Mouse (Mus musculus): ENCODE measurements around the gene Srsf10. TPM values are rescaled to one million over a fixed set of nuclear protein-coding genes. Genes with fewer than 3 reads are reported as not detected.

Srsf10 gene
- polyA plus RNA-seq, 1 experiment from 2014 or later: 67.6 TPM

DNA sequence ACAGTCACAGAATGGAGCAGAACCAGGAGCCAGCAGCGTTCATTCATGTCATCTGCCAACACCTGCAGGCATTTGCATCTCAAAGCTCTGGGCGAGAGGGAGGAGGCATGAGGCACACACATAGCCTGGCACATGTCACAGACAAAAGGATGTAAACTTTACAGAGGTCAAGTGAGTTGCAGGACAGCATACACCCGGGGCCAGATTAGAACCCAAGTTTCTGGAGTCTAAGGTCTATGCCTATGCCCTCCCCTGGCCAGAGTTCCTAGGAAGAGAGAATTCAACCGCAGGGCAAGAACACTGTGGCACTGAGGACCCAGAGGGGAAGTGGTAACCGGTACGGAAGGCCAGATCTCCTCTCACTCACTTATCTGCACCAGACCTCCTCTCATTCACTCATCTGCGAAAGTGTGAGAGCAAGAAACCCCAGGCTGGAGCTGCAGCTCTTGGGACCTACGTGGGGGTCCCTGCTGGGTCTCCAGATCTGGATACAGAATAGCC lies 39.6 kb downstream of the Srsf10 start, which contains the start of gene Cnr2:
Gene Cnr2 (plus strand): TSS at position 324 of the 501 bp plus-strand sequence.
- H3K27me3 ChIP-seq (ENCODE audit: insufficient read depth, low read length): no peaks in the 10 kb centered on the region
- no peaks in the 10 kb centered on the region for H3K9me3 ChIP-seq (ENCODE audit: low read length)
- peak within 1 kb of the TSS; percentile 70 for H3K4me2 ChIP-seq (ENCODE audit: low read depth, low read length)
- no peak for TF ChIP-seq CTCF (IDR thresholded peaks at IDR 0.05; ENCODE audit: low read depth)
- no peak for TF ChIP-seq EP300 (IDR thresholded peaks at IDR 0.05; ENCODE audit: low read depth)
- H3K4me3 ChIP-seq (ENCODE audit: low read depth, low read length): peak within 1 kb of the TSS; percentile 40
- H3K27ac ChIP-seq (ENCODE audit: low read depth): peak within 1 kb of the TSS; percentile 82
- 31% methylated on average over 8 of the region's 8 CpGs for WGBS (ENCODE audit: insufficient replicate concordance)
- DNase-seq: no peak
- H3K36me3 ChIP-seq (replicated peaks; ENCODE audit: insufficient read depth, low read length): no peaks in the 10 kb centered on the region
- peak within 1 kb of the TSS; percentile 58 for H3K9ac ChIP-seq (replicated peaks)
- H3K4me1 ChIP-seq (ENCODE audit: insufficient read depth): peaks cover 26% of the 10 kb centered on the region
- no peak for ATAC-seq

DNA sequence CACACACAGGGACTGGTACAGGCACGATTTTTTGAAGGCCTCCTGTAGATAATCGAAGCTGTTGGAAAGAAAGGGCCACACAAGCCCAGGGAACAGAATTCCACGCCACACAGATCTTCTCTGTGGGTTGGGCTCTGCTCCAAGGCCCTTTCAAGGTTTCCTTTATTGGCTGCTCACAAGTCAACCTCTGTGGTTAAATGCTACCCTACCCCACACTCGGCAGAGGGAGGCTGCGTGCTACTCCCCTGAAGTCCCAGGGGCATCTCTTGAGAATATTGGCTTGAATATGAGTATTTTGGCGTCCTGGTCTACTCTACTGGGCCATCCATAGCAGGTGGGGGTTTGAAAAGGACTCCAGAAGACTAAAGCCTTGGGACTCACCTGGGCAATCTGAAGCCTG lies 40.6 kb downstream of the Srsf10 start:
- H3K27ac ChIP-seq (ENCODE audit: low read depth): peak overlapping the region; percentile 82
- no peaks in the 10 kb centered on the region for H3K36me3 ChIP-seq (replicated peaks; ENCODE audit: insufficient read depth, low read length)
- DNase-seq: no peak
- H3K4me2 ChIP-seq (ENCODE audit: low read depth, low read length): peak overlapping the region; percentile 70
- H3K9me3 ChIP-seq (ENCODE audit: low read length): no peaks in the 10 kb centered on the region
- TF ChIP-seq CTCF (IDR thresholded peaks at IDR 0.05; ENCODE audit: low read depth): no peak
- no peak for TF ChIP-seq EP300 (IDR thresholded peaks at IDR 0.05; ENCODE audit: low read depth)
- H3K4me3 ChIP-seq (ENCODE audit: low read depth, low read length): peak overlapping the region; percentile 40
- 40% methylated on average over 6 of the region's 6 CpGs for WGBS (ENCODE audit: insufficient replicate concordance)
- peak overlapping the region; percentile 58 for H3K9ac ChIP-seq (replicated peaks)
- ATAC-seq: no peak
- H3K4me1 ChIP-seq (ENCODE audit: insufficient read depth): peaks cover 26% of the 10 kb centered on the region
- H3K27me3 ChIP-seq (ENCODE audit: insufficient read depth, low read length): no peaks in the 10 kb centered on the region

- Histone ChIP-seq H3K4me3 (ENCODE audit: low read depth, low read length) (no peak overlapping the region), H3K4me2 (ENCODE audit: low read depth, low read length) (peak overlapping the region; percentile 70), H3K4me1 (ENCODE audit: insufficient read depth) (peaks cover 28% of the 10 kb centered on the region), H3K36me3 (replicated peaks; ENCODE audit: insufficient read depth, low read length) (no peaks in the 10 kb centered on the region), H3K9ac (replicated peaks) (no peak overlapping the region; the same call in 1 of the 2 replicates), H3K9me3 (ENCODE audit: low read length) (no peaks in the 10 kb centered on the region), H3K27me3 (ENCODE audit: insufficient read depth, low read length) (no peaks in the 10 kb centered on the region), H3K27ac (ENCODE audit: low read depth) (peak overlapping the region; percentile 85)
- 12% methylated on average over 8 of the region's 9 CpGs for WGBS (ENCODE audit: insufficient replicate concordance)
- ATAC-seq (peak; percentile 92), DNase-seq (peak; percentile 78)
- peak; percentile 53 for TF ChIP-seq EP300 (IDR thresholded peaks at IDR 0.05; ENCODE audit: low read depth)
- TF ChIP-seq CTCF (IDR thresholded peaks at IDR 0.05; ENCODE audit: low read depth): no peak
Measured at GRCm38 (mm10) chr4:135898380-135899049, 43.0 kb downstream of the Srsf10 start.

GRCm38 (mm10) chr4:135899050-135899448 lies 43.5 kb downstream of the Srsf10 start:
- Histone ChIP-seq H3K4me3 (ENCODE audit: low read depth, low read length) (no peak overlapping the region), H3K27ac (ENCODE audit: low read depth) (peak overlapping the region; percentile 85), H3K36me3 (replicated peaks; ENCODE audit: insufficient read depth, low read length) (no peaks in the 10 kb centered on the region), H3K27me3 (ENCODE audit: insufficient read depth, low read length) (no peaks in the 10 kb centered on the region), H3K9ac (replicated peaks) (0 out of 2 replicates have a peak overlapping the region, but pooled peaks have one; percentile 7), H3K4me1 (ENCODE audit: insufficient read depth) (peaks cover 28% of the 10 kb centered on the region), H3K4me2 (ENCODE audit: low read depth, low read length) (no peak overlapping the region), H3K9me3 (ENCODE audit: low read length) (no peaks in the 10 kb centered on the region)
- TF ChIP-seq CTCF (IDR thresholded peaks at IDR 0.05; ENCODE audit: low read depth) (no peak), EP300 (IDR thresholded peaks at IDR 0.05; ENCODE audit: low read depth) (no peak)
- WGBS (ENCODE audit: insufficient replicate concordance): 68% methylated on average over 7 of the region's 7 CpGs
- DNase-seq: peak; percentile 43
- ATAC-seq: no peak

- H3K9ac ChIP-seq (replicated peaks): no peak overlapping the region
- ATAC-seq (no peak), DNase-seq (peak; percentile 49)
- H3K27me3 ChIP-seq (ENCODE audit: insufficient read depth, low read length): no peaks in the 10 kb centered on the region
- no peak overlapping the region for H3K4me3 ChIP-seq (ENCODE audit: low read depth, low read length)
- no peaks in the 10 kb centered on the region for H3K36me3 ChIP-seq (replicated peaks; ENCODE audit: insufficient read depth, low read length)
- no peaks in the 10 kb centered on the region for H3K9me3 ChIP-seq (ENCODE audit: low read length)
- H3K27ac ChIP-seq (ENCODE audit: low read depth): no peak overlapping the region
- peaks cover 24% of the 10 kb centered on the region for H3K4me1 ChIP-seq (ENCODE audit: insufficient read depth)
- no peak for TF ChIP-seq EP300 (IDR thresholded peaks at IDR 0.05; ENCODE audit: low read depth)
- no peak for TF ChIP-seq CTCF (IDR thresholded peaks at IDR 0.05; ENCODE audit: low read depth)
- 68% methylated on average over 5 of the region's 5 CpGs for WGBS (ENCODE audit: insufficient replicate concordance)
- no peak overlapping the region; the same call in 1 of the 2 replicates for H3K4me2 ChIP-seq (ENCODE audit: low read depth, low read length)
Measured at GRCm38 (mm10) chr4:135900008-135900407, 44.5 kb downstream of the Srsf10 start.

GRCm38 (mm10) chr4:135902606-135903242 lies 47.2 kb downstream of the Srsf10 start:
- 75% methylated on average over 4 of the region's 4 CpGs for WGBS (ENCODE audit: insufficient replicate concordance)
- Histone ChIP-seq H3K9me3 (ENCODE audit: low read length) (no peaks in the 10 kb centered on the region), H3K9ac (replicated peaks) (no peak overlapping the region), H3K4me1 (ENCODE audit: insufficient read depth) (peaks cover 20% of the 10 kb centered on the region), H3K4me2 (ENCODE audit: low read depth, low read length) (no peak overlapping the region), H3K27me3 (ENCODE audit: insufficient read depth, low read length) (no peaks in the 10 kb centered on the region), H3K36me3 (replicated peaks; ENCODE audit: insufficient read depth, low read length) (no peaks in the 10 kb centered on the region), H3K27ac (ENCODE audit: low read depth) (no peak overlapping the region), H3K4me3 (ENCODE audit: low read depth, low read length) (no peak overlapping the region)
- TF ChIP-seq EP300 (IDR thresholded peaks at IDR 0.05; ENCODE audit: low read depth) (no peak), CTCF (IDR thresholded peaks at IDR 0.05; ENCODE audit: low read depth) (no peak)
- ATAC-seq: no peak
- no peak for DNase-seq
